Mouse (Mus musculus): Measurements from ENCODE around the gene Cfap99.

DNA sequence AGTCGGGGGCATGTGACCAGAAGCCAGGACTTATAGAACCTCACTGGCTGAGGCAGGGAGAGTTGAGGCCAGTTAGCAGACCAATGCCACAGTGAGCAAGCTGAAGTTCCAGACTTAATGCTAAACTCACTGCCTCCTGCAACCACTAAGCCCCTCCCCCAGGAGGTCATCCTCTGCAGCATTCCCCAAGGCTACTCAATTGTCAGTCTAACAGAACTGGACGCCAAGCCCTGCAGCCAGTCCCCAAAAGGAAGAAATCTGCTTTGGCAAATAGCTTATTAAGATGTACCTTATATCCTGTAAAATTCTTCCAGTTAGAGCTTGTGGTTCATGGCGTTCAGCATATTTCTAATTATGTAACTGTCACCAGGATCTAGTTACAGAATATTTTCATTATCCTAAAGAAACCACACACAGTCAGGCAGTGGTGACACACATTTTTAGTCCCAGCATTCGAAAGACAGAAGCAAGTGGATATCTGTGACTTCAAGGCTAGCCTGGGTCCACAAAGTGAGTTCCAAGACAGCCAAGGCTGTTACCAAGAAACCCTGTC lies 35.4 kb upstream of the Cfap99 start:
- TF ChIP-seq POLR2A (IDR thresholded peaks at IDR 0.05; ENCODE audit: low read depth, low read length) (no peak), CTCF (IDR thresholded peaks at IDR 0.05; ENCODE audit: extremely low read depth, insufficient read depth, insufficient read length, insufficient replicate concordance) (no peak)
